Mouse (Mus musculus) liver, postnatal 0 days (tissue): ENCODE data around the gene Bloc1s6.

Experiments used
- CTCF ChIP-seq: sonication (generic); IDR thresholded peaks from 2 replicates; pipeline ENCODE4 v1.5.1; 2016; ENCODE audit warnings: antibody characterized with exemption, low read depth
- EP300 ChIP-seq: IDR thresholded peaks from 2 replicates; pipeline ENCODE4 v1.6.1; 2016; ENCODE audit warnings: antibody characterized with exemption, low read depth, mild to moderate bottlenecking

GRCm38 (mm10) chr2:122711911-122712310 is 26.4 kb upstream of the Bloc1s6 start:
- TF ChIP-seq CTCF, result no peak
- no peak for TF ChIP-seq EP300
